Mouse (Mus musculus): Measurements from ENCODE around the gene Cmss1. TPM values are rescaled to one million over a fixed set of nuclear protein-coding genes. Genes with fewer than 3 reads are reported as not detected.

Cmss1 gene
- polyA plus RNA-seq, 2 experiments = 10.9 to 45.3 TPM

- Histone ChIP-seq H3K4me1 (ENCODE audit: control insufficient read depth, insufficient read depth, low read length) (no peaks in the 10 kb centered on the region), H3K4me2 (replicated peaks; ENCODE audit: low read depth, low read length, severe bottlenecking) (no peak overlapping the region), H3K36me3 (ENCODE audit: control insufficient read depth, insufficient read depth, low read length) (no peaks in the 10 kb centered on the region), H3K4me3 (replicated peaks; ENCODE audit: low read length) (no peak overlapping the region), H3K9ac (ENCODE audit: low read depth, low read length, severe bottlenecking) (no peak overlapping the region), H3K27me3 (ENCODE audit: control insufficient read depth, insufficient read depth, low read length) (no peaks in the 10 kb centered on the region), H3K9me3 (ENCODE audit: control insufficient read depth, low read length) (no peaks in the 10 kb centered on the region), H3K27ac (replicated peaks; ENCODE audit: low read depth, low read length) (no peak overlapping the region)
- WGBS = 12% methylated on average over 1 of the region's 1 CpGs
- no peak for TF ChIP-seq POLR2A (IDR thresholded peaks at IDR 0.05; ENCODE audit: borderline replicate concordance, extremely low read depth, insufficient read depth, insufficient read length)
- peak; percentile 30 for DNase-seq (ENCODE audit: low spot score)
- ATAC-seq (ENCODE audit: low FRiP score, low read depth) = no peak
Observed at GRCm38 (mm10) chr16:57611768-57612167, 5.1 kb upstream of the Cmss1 start.

GRCm38 (mm10) chr16:57601031-57601430 is 5.6 kb downstream of the Cmss1 start:
- ATAC-seq (ENCODE audit: low FRiP score, low read depth) (no peak), DNase-seq (ENCODE audit: low spot score) (no peak)
- Histone ChIP-seq H3K36me3 (ENCODE audit: control insufficient read depth, insufficient read depth, low read length) (no peaks in the 10 kb centered on the region), H3K4me3 (replicated peaks; ENCODE audit: low read length) (no peak overlapping the region), H3K4me2 (replicated peaks; ENCODE audit: low read depth, low read length, severe bottlenecking) (no peak overlapping the region), H3K4me1 (ENCODE audit: control insufficient read depth, insufficient read depth, low read length) (no peaks in the 10 kb centered on the region), H3K9ac (ENCODE audit: low read depth, low read length, severe bottlenecking) (no peak overlapping the region), H3K9me3 (ENCODE audit: control insufficient read depth, low read length) (no peaks in the 10 kb centered on the region), H3K27ac (replicated peaks; ENCODE audit: low read depth, low read length) (no peak overlapping the region), H3K27me3 (ENCODE audit: control insufficient read depth, insufficient read depth, low read length) (no peaks in the 10 kb centered on the region)
- no peak for TF ChIP-seq POLR2A (IDR thresholded peaks at IDR 0.05; ENCODE audit: borderline replicate concordance, extremely low read depth, insufficient read depth, insufficient read length)

DNA sequence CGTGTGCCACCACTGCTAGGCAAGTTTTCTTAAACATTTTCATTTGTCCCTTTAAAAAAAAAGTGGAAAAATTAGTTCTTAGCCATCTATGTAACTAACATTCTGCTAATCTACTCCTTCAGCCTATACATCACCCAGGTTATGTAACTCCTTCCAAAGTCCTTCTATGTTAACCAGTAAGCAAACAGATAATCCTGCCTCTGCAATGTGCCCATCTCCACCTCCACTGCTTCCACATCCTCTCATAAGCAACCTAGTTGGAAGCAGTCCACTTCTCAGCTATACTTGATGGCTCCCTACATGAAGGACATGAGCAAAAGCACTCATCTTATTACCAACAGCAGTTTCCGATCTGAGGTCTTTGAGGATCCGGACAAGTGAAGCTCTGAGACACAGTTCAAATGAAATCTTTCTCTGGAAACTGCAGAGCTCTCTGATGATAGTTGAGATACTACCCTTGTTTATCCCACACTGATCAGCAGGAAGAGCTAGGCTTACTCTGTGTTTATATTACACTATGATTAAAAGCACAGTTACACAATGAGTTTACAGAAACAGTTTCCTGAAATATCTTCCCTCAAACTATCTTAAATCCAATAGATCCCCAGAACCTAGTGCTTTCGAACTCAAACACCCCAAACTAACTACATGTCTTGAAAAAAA is 9.2 kb downstream of the Cmss1 start:
- Histone ChIP-seq H3K4me3 (replicated peaks; ENCODE audit: low read length) (no peak overlapping the region), H3K4me2 (replicated peaks; ENCODE audit: low read depth, low read length, severe bottlenecking) (no peak overlapping the region), H3K9ac (ENCODE audit: low read depth, low read length, severe bottlenecking) (no peak overlapping the region), H3K4me1 (ENCODE audit: control insufficient read depth, insufficient read depth, low read length) (no peaks in the 10 kb centered on the region), H3K27ac (replicated peaks; ENCODE audit: low read depth, low read length) (no peak overlapping the region), H3K9me3 (ENCODE audit: control insufficient read depth, low read length) (no peaks in the 10 kb centered on the region), H3K27me3 (ENCODE audit: control insufficient read depth, insufficient read depth, low read length) (no peaks in the 10 kb centered on the region), H3K36me3 (ENCODE audit: control insufficient read depth, insufficient read depth, low read length) (no peaks in the 10 kb centered on the region)
- no peak for TF ChIP-seq POLR2A (IDR thresholded peaks at IDR 0.05; ENCODE audit: borderline replicate concordance, extremely low read depth, insufficient read depth, insufficient read length)
- no peak for DNase-seq (ENCODE audit: low spot score)
- no peak for ATAC-seq (ENCODE audit: low FRiP score, low read depth)
- WGBS = 83% methylated on average over 4 of the region's 4 CpGs

DNA sequence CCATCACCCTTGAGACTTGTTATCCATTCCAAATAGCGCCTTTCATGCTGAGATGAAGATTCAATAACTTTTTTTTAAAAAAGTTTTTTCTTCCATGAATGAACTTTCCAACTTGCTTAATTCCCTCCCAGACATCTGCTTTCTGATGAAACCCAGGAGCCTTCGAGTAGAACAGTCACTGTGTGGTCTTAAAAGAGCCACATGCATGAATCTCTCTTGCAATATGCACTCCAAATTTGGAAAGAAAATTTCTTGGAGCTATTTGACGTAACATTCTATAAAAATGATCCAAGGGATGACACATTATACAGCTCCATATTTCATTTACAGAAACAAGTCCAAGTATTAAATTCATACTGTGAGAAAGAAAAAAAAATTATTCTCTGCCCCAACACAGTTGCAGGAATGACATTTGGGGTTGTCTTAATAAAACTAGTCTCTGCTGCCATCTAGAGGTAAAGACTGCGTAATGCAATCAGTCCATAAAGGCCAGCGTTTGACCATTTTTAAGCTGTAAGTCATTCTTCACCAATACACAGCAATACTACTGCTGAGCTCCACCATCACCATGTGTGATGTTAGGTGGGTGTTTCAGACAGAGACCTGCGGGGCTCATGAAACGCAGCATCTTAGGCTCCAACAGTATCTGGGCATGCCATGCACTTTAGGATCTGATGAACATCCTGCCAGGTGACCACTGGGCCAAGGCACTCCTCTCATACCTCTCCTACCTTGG is 13.1 kb downstream of the Cmss1 start:
- Histone ChIP-seq H3K27ac (replicated peaks; ENCODE audit: low read depth, low read length) (no peak overlapping the region), H3K4me1 (ENCODE audit: control insufficient read depth, insufficient read depth, low read length) (no peaks in the 10 kb centered on the region), H3K9me3 (ENCODE audit: control insufficient read depth, low read length) (no peaks in the 10 kb centered on the region), H3K9ac (ENCODE audit: low read depth, low read length, severe bottlenecking) (no peak overlapping the region), H3K4me3 (replicated peaks; ENCODE audit: low read length) (no peak overlapping the region), H3K27me3 (ENCODE audit: control insufficient read depth, insufficient read depth, low read length) (no peaks in the 10 kb centered on the region), H3K36me3 (ENCODE audit: control insufficient read depth, insufficient read depth, low read length) (no peaks in the 10 kb centered on the region), H3K4me2 (replicated peaks; ENCODE audit: low read depth, low read length, severe bottlenecking) (no peak overlapping the region)
- DNase-seq (ENCODE audit: low spot score) = peak; percentile 85
- TF ChIP-seq POLR2A (IDR thresholded peaks at IDR 0.05; ENCODE audit: borderline replicate concordance, extremely low read depth, insufficient read depth, insufficient read length) = no peak
- 34% methylated on average over 7 of the region's 7 CpGs for WGBS
- no peak; the same call in 1 of the 2 replicates for ATAC-seq (ENCODE audit: low FRiP score, low read depth)

- H3K4me1 ChIP-seq (ENCODE audit: control insufficient read depth, insufficient read depth, low read length) = no peaks in the 10 kb centered on the region; the same call in 1 of the 2 replicates
- TF ChIP-seq POLR2A (IDR thresholded peaks at IDR 0.05; ENCODE audit: borderline replicate concordance, extremely low read depth, insufficient read depth, insufficient read length) = no peak
- H3K4me3 ChIP-seq (replicated peaks; ENCODE audit: low read length) = no peak overlapping the region
- no peak overlapping the region for H3K4me2 ChIP-seq (replicated peaks; ENCODE audit: low read depth, low read length, severe bottlenecking)
- no peak overlapping the region for H3K27ac ChIP-seq (replicated peaks; ENCODE audit: low read depth, low read length)
- no peaks in the 10 kb centered on the region for H3K27me3 ChIP-seq (ENCODE audit: control insufficient read depth, insufficient read depth, low read length)
- WGBS = 34% methylated on average over 3 of the region's 3 CpGs
- H3K9me3 ChIP-seq (ENCODE audit: control insufficient read depth, low read length) = no peaks in the 10 kb centered on the region
- ATAC-seq (ENCODE audit: low FRiP score, low read depth) = no peak
- DNase-seq (ENCODE audit: low spot score) = peak; percentile 34
- H3K36me3 ChIP-seq (ENCODE audit: control insufficient read depth, insufficient read depth, low read length) = no peaks in the 10 kb centered on the region
- no peak overlapping the region for H3K9ac ChIP-seq (ENCODE audit: low read depth, low read length, severe bottlenecking)
Observed at GRCm38 (mm10) chr16:57585201-57585600, 21.5 kb downstream of the Cmss1 start.

All from limb, embryonic 14.5 days (tissue).